Mouse (Mus musculus): ENCODE results near the gene Hoxc11. TPM values are rescaled to one million over a fixed set of nuclear protein-coding genes. Genes with fewer than 3 reads are reported as not detected.
A peak's percentile ranks its signal among the peaks of the same experiment; 100 is the strongest.

The Hoxc11 gene
- total RNA-seq, 2 experiments from 2014 or later: 6.7 to 8.3 TPM

GRCm38 (mm10) chr15:102980352-102980751, 26.1 kb downstream of the Hoxc11 start:
- no peak for DNase-seq (ENCODE audit: low spot score)

GRCm38 (mm10) chr15:102980912-102981311, 26.7 kb downstream of the Hoxc11 start:
- DNase-seq (ENCODE audit: low spot score): no peak

GRCm38 (mm10) chr15:102981379-102982288, 27.4 kb downstream of the Hoxc11 start:
- peak; percentile 70 for DNase-seq (ENCODE audit: low spot score)

GRCm38 (mm10) chr15:102983716-102984115, 29.5 kb downstream of the Hoxc11 start:
- DNase-seq (ENCODE audit: low spot score): no peak

GRCm38 (mm10) chr15:102984521-102984920, 30.3 kb downstream of the Hoxc11 start:
- no peak for DNase-seq (ENCODE audit: low spot score)

- DNase-seq (ENCODE audit: low spot score): no peak
Observed at GRCm38 (mm10) chr15:102984925-102985324, 30.7 kb downstream of the Hoxc11 start.

GRCm38 (mm10) chr15:102987124-102987833, 33.1 kb downstream of the Hoxc11 start:
- peak; percentile 97 for DNase-seq (ENCODE audit: low spot score)

- DNase-seq (ENCODE audit: low spot score): no peak
Observed at GRCm38 (mm10) chr15:102988078-102988477, 33.9 kb downstream of the Hoxc11 start.

GRCm38 (mm10) chr15:102990461-102991397, 36.5 kb downstream of the Hoxc11 start, which contains the start of gene Hoxc8:
TSS of gene Hoxc8 (plus strand) at chr15:102990607.
- DNase-seq (ENCODE audit: low spot score): no peak

- no peak for DNase-seq (ENCODE audit: low spot score)
Observed at GRCm38 (mm10) chr15:102991782-102992181, 37.6 kb downstream of the Hoxc11 start.

GRCm38 (mm10) chr15:102992206-102992605, 38.0 kb downstream of the Hoxc11 start:
- DNase-seq (ENCODE audit: low spot score): no peak

GRCm38 (mm10) chr15:102992863-102993262, 38.6 kb downstream of the Hoxc11 start:
- DNase-seq (ENCODE audit: low spot score): no peak

GRCm38 (mm10) chr15:102996548-102996947, 42.3 kb downstream of the Hoxc11 start:
- DNase-seq (ENCODE audit: low spot score): no peak

- DNase-seq (ENCODE audit: low spot score): no peak
Observed at GRCm38 (mm10) chr15:102997431-102997830, 43.2 kb downstream of the Hoxc11 start.

GRCm38 (mm10) chr15:102997939-102998355, 43.7 kb downstream of the Hoxc11 start, which contains the start of gene Hoxc6:
TSS of gene Hoxc6 (plus strand) at chr15:102998257.
- DNase-seq (ENCODE audit: low spot score): no peak

GRCm38 (mm10) chr15:102998608-102999182, 44.5 kb downstream of the Hoxc11 start:
- no peak for DNase-seq (ENCODE audit: low spot score)

GRCm38 (mm10) chr15:102999183-102999831, 45.1 kb downstream of the Hoxc11 start:
- DNase-seq (ENCODE audit: low spot score): peak; percentile 89

GRCm38 (mm10) chr15:102999955-103000354, 45.7 kb downstream of the Hoxc11 start:
- no peak for DNase-seq (ENCODE audit: low spot score)

GRCm38 (mm10) chr15:103000501-103000901, 46.3 kb downstream of the Hoxc11 start:
- no peak for DNase-seq (ENCODE audit: low spot score)

GRCm38 (mm10) chr15:103001370-103001769, 47.1 kb downstream of the Hoxc11 start:
- DNase-seq (ENCODE audit: low spot score): no peak
